Mouse (Mus musculus): ENCODE data around the gene Ipcef1. TPM values are rescaled to one million over a fixed set of nuclear protein-coding genes. Genes with fewer than 3 reads are reported as not detected.
"Not testable (repeated sequence)": the region's sequence is repeated elsewhere in the genome, so short reads cannot be mapped to it uniquely, and the experiment has no call there.

Ipcef1 gene
- polyA plus RNA-seq, 1 experiment from 2014 or later = 1.4 TPM

DNA sequence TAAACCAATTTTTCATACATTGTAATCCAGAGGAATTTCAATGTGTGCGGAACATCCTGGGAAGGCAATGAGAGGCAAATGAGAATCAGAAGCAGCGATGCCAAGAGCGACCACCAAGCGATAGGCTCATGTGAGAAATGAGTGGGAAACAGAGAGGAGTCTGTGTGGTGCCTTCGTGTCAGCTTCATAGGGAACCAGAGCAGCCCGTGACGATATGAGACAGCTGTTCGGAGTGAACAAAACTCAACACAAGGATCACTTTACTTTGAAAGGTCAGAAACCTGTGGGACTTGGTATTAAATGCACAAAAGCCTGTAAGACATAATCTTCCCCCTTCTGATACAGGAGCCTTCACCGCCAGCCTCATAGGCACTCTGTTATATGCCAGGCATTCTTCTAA is 31.7 kb downstream of the Ipcef1 start:
- ATAC-seq (replicated peaks) = no peak
- WGBS = 95% methylated on average over 9 of the region's 9 CpGs
- Histone ChIP-seq H3K4me3 (no peak overlapping the region), H3K9ac (replicated peaks) (no peak overlapping the region), H3K4me2 (replicated peaks) (no peak overlapping the region), H3K36me3 (no peaks in the 10 kb centered on the region), H3K9me3 (no peaks in the 10 kb centered on the region), H3K27ac (replicated peaks) (no peak overlapping the region), H3K4me1 (no peaks in the 10 kb centered on the region), H3K27me3 (no peaks in the 10 kb centered on the region)

GRCm38 (mm10) chr10:7019781-7020386 is 32.4 kb downstream of the Ipcef1 start:
- no peak overlapping the region for H3K4me2 ChIP-seq (replicated peaks)
- H3K9ac ChIP-seq (replicated peaks) = no peak overlapping the region
- H3K9me3 ChIP-seq = no peaks in the 10 kb centered on the region
- no peaks in the 10 kb centered on the region for H3K36me3 ChIP-seq
- no peaks in the 10 kb centered on the region for H3K27me3 ChIP-seq
- H3K4me3 ChIP-seq = no peak overlapping the region
- 76% methylated on average over 7 of the region's 7 CpGs for WGBS
- no peaks in the 10 kb centered on the region for H3K4me1 ChIP-seq
- H3K27ac ChIP-seq (replicated peaks) = no peak overlapping the region
- no peak for ATAC-seq (replicated peaks)

DNA sequence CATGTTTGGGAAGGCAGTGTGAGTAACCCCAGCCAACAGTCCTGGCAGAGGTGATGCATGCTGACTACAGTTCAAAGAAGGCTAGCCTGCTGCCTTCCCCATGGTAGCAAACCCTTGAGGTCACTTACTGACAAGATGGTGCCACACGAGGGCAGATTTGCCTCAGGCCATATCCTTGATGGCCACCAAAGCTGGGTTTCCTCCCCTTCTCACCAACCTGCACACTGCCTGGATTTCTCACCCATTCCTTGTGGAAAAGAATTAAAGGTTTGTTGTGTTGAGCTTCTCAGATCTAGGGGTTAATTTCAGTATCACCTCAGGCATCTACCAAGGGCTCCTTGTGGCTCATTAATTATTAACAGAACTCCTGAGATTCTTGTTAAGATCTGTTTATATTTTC is 37.1 kb downstream of the Ipcef1 start:
- 63% methylated on average over 1 of the region's 1 CpGs for WGBS
- Histone ChIP-seq H3K9me3 (no peaks in the 10 kb centered on the region), H3K27ac (replicated peaks) (no peak overlapping the region), H3K4me2 (replicated peaks) (no peak overlapping the region), H3K4me3 (no peak overlapping the region), H3K36me3 (no peaks in the 10 kb centered on the region), H3K9ac (replicated peaks) (no peak overlapping the region), H3K27me3 (no peaks in the 10 kb centered on the region), H3K4me1 (no peaks in the 10 kb centered on the region)
- no peak for ATAC-seq (replicated peaks)

- no peaks in the 10 kb centered on the region for H3K4me1 ChIP-seq
- WGBS = 87% methylated on average over 8 of the region's 8 CpGs
- ATAC-seq (replicated peaks) = no peak
- no peaks in the 10 kb centered on the region for H3K36me3 ChIP-seq
- no peaks in the 10 kb centered on the region for H3K27me3 ChIP-seq
- no peaks in the 10 kb centered on the region for H3K9me3 ChIP-seq
- no peak overlapping the region for H3K4me2 ChIP-seq (replicated peaks)
- no peak overlapping the region for H3K4me3 ChIP-seq
- no peak overlapping the region for H3K27ac ChIP-seq (replicated peaks)
- H3K9ac ChIP-seq (replicated peaks) = no peak overlapping the region
Observed at GRCm38 (mm10) chr10:7010543-7010942, 41.7 kb downstream of the Ipcef1 start.

DNA sequence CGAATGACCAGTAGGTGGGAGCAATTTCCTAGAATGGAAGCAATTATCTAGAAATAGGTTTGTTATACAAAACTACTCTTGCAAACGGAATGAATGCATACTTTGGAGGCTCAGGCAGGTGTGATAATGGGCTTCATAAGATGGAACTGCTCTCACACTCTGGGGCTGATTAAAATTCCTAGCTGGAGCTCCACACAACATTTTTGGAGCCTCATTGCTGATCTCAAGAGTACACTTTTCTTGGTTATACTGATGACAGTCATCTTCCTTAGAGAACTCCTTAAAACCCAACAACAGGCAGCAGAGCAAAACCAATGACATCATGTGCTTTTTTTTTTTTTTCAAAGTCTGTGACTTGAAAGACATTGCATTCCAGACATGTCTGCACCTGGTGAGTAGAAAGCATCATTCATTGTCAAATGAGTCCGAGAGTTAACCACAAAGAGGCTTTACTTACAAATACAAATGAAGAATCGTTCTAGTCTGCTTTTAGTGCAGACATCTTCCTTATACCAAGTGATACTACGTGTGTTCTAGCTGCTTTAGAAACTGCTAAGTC is 47.2 kb downstream of the Ipcef1 start:
- Histone ChIP-seq H3K36me3 (no peaks in the 10 kb centered on the region), H3K4me1 (no peaks in the 10 kb centered on the region), H3K4me3 (no peak overlapping the region), H3K9me3 (no peaks in the 10 kb centered on the region), H3K27me3 (no peaks in the 10 kb centered on the region), H3K4me2 (replicated peaks) (no peak overlapping the region), H3K27ac (replicated peaks) (no peak overlapping the region), H3K9ac (replicated peaks) (no peak overlapping the region)
- ATAC-seq (replicated peaks) = no peak
- WGBS = 27% methylated on average over 5 of the region's 5 CpGs

DNA sequence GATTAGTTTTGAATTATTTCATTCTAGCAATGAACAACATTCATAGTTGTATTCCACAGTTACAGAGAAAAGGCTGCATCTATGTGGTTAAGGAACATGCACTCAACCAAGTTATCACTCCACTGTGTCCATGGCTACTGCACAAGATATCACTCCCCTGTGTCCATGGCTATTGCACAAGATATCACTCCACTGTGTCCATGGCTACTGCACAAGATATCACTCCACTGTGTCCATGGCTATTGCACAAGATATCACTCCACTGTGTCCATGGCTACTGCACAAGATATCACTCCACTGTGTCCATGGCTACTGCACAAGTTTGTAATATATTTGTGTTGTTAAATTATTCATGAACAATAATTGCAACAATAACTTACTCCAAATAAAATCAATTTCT is 48.4 kb downstream of the Ipcef1 start:
- not testable (repeated sequence) for H3K9ac ChIP-seq (replicated peaks); H3K27ac ChIP-seq (replicated peaks); H3K4me1 ChIP-seq; H3K4me3 ChIP-seq; H3K4me2 ChIP-seq (replicated peaks); H3K36me3 ChIP-seq; H3K9me3 ChIP-seq; H3K27me3 ChIP-seq; ATAC-seq (replicated peaks)

GRCm38 (mm10) chr10:6999355-6999754 is 52.9 kb downstream of the Ipcef1 start:
- WGBS = 91% methylated on average over 3 of the region's 3 CpGs
- Histone ChIP-seq H3K36me3 (no peaks in the 10 kb centered on the region), H3K27ac (replicated peaks) (no peak overlapping the region), H3K9me3 (no peaks in the 10 kb centered on the region), H3K27me3 (no peaks in the 10 kb centered on the region), H3K4me1 (no peaks in the 10 kb centered on the region), H3K9ac (replicated peaks) (no peak overlapping the region), H3K4me3 (no peak overlapping the region), H3K4me2 (replicated peaks) (no peak overlapping the region)
- no peak for ATAC-seq (replicated peaks)

DNA sequence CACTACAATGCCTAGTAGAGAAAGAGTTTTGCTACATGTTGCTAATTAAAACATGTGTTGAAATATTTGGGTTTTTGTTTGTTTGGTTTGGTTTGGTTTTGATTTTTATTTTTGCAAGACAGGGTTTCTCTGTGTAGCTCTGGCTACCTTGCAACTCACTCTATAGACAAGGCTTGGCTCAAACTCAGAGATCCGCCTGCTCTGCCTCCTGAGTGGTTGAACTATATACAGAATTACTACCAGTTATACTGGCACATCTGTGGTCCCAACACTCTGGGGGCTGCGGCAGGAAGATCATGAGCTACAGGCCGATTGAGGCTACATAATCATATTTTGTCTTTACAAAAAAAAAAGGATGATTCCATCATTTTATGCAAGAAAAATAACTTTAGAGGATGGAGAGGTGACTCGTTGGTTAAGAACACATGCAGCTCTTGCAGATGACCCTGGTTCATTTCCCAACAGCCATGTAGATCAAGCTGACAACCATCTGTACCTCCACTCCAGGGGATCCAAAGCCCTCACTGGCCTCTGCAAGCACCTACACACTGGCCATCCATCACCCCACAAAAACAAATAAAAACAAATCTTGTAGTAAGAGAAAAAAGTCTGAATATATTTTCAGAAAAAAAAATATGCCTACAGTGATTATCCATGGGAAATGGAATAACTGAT is 53.6 kb downstream of the Ipcef1 start:
- WGBS = 93% methylated on average over 4 of the region's 4 CpGs
- no peaks in the 10 kb centered on the region for H3K36me3 ChIP-seq

DNA sequence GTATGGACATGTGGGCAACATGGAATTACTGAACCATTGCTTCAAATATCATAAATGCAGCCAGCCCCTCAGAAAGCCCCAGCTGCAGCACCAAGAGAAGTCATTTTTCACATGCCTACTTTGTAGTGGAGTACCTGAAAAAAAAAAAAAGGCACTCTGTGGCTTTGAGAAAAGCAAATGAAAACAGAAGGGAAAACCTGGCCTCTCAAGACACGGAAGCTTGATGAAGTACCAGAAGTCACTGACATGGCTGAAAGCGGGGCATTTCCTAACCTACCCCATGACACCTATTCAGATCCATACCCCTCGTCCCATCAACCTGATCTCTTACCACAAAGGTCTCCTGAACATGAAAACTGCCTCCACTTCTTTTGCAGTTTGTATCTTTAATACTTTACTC is 55.4 kb downstream of the Ipcef1 start:
- no peak for ATAC-seq (replicated peaks)
- no peak overlapping the region for H3K4me2 ChIP-seq (replicated peaks)

More for the DNA sequence above, 53.6 kb downstream of the Ipcef1 start:
- H3K27me3 ChIP-seq = no peaks in the 10 kb centered on the region
- no peak overlapping the region for H3K4me2 ChIP-seq (replicated peaks)
- ATAC-seq (replicated peaks) = no peak
- no peak overlapping the region for H3K27ac ChIP-seq (replicated peaks)
- H3K9ac ChIP-seq (replicated peaks) = no peak overlapping the region
- H3K4me1 ChIP-seq = no peaks in the 10 kb centered on the region
- H3K9me3 ChIP-seq = no peaks in the 10 kb centered on the region
- H3K4me3 ChIP-seq = no peak overlapping the region

DNA sequence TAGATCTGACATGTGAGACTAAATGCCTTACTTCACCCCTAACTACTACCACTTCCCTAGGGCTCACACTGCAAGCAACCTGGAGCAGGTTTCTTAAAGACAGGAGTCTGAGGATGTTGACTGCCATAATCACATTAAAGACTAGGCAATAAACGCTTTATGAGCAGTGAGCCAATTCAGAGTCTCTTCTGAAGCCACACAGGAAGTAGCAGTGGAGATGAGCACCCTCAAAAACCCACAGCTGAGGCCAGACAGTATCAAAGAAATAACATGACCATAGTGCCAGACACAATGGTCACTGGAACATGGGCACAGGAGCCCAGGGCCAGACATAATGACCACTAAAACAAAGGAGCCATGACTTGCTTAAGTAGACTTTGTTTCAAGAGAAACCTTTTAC is 63.7 kb downstream of the Ipcef1 start:
- Histone ChIP-seq H3K4me3 (no peak overlapping the region), H3K4me2 (replicated peaks) (no peak overlapping the region), H3K9ac (replicated peaks) (no peak overlapping the region), H3K27ac (replicated peaks) (no peak overlapping the region), H3K9me3 (no peaks in the 10 kb centered on the region), H3K4me1 (no peaks in the 10 kb centered on the region), H3K27me3 (no peaks in the 10 kb centered on the region), H3K36me3 (no peaks in the 10 kb centered on the region)
- 80% methylated on average over 1 of the region's 1 CpGs for WGBS
- no peak for ATAC-seq (replicated peaks)

More for the DNA sequence above, 55.4 kb downstream of the Ipcef1 start:
- H3K9ac ChIP-seq (replicated peaks) = no peak overlapping the region
- H3K27ac ChIP-seq (replicated peaks) = no peak overlapping the region
- H3K36me3 ChIP-seq = no peaks in the 10 kb centered on the region
- no peaks in the 10 kb centered on the region for H3K27me3 ChIP-seq
- H3K9me3 ChIP-seq = no peaks in the 10 kb centered on the region
- H3K4me1 ChIP-seq = no peaks in the 10 kb centered on the region
- whole genome bisulfite sequencing = 84% methylated on average over 3 of the region's 3 CpGs
- no peak overlapping the region for H3K4me3 ChIP-seq

DNA sequence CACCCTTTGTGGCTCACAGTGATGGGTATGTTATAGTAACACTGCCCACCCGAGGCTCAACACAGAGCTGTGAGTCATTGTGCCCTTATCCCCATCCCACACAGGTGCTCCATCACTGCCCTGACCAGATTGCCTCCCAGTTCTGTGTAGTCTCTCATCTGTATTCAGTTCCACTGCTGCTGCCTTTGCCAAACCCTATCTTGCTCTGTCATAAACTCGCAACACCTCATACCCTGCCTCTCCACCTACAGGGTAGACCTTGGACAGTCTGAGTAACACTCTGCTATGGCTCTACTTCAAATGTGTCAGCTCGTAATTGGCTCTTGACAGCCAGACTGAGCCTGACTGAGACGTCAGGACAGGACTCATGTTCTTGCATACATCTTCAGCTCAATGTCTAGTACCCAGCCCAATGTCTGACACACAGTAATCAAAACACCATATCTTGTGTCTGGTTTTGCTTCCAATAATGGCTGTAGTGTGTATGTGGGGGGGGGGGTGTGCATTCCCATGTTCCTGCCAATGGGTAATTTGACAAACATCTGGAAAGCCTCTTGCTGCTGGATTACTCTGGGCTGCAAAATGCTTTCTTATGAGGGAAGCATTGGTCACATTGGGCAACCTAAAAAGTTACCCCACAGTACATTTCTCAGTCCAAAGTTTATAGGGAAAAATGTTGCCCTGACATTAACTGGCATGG is 64.7 kb downstream of the Ipcef1 start:
- Histone ChIP-seq H3K36me3 (no peaks in the 10 kb centered on the region), H3K27ac (replicated peaks) (no peak overlapping the region), H3K4me1 (no peaks in the 10 kb centered on the region), H3K9ac (replicated peaks) (no peak overlapping the region), H3K9me3 (no peaks in the 10 kb centered on the region), H3K4me3 (no peak overlapping the region), H3K4me2 (replicated peaks) (no peak overlapping the region), H3K27me3 (no peaks in the 10 kb centered on the region)
- no peak for ATAC-seq (replicated peaks)
- WGBS = 67% methylated on average over 4 of the region's 4 CpGs

DNA sequence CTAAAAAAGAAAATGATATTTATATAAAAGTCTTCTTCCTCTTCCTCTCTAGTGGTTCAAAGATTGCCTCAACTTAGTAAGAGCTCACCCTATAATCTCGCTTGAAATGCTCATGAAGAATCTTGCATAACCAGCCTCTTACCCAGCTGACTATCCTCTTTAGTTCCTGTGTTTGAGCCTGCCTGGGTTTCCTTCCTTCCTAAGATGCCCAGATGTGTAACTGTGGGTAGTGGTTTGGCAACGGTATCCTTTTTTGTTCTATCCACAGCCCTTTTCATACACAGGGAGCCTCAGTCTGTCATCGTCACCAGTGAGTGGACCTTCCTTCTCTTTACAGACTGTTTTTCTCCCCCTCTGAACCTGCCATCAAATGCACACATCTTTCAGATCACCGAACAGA is 66.0 kb downstream of the Ipcef1 start:
- H3K4me2 ChIP-seq (replicated peaks) = no peak overlapping the region
- 89% methylated on average over 4 of the region's 4 CpGs for WGBS
- H3K9me3 ChIP-seq = no peaks in the 10 kb centered on the region
- H3K4me1 ChIP-seq = no peaks in the 10 kb centered on the region
- H3K36me3 ChIP-seq = no peaks in the 10 kb centered on the region
- H3K9ac ChIP-seq (replicated peaks) = no peak overlapping the region
- no peak for ATAC-seq (replicated peaks)
- no peak overlapping the region for H3K4me3 ChIP-seq
- H3K27me3 ChIP-seq = no peaks in the 10 kb centered on the region
- H3K27ac ChIP-seq (replicated peaks) = no peak overlapping the region

Data from forebrain, embryonic 15.5 days (tissue).